Mouse (Mus musculus) liver, embryonic 13.5 days (tissue): ENCODE measurements around the gene Teddm3. TPM values are rescaled to one million over a fixed set of nuclear protein-coding genes. Genes with fewer than 3 reads are reported as not detected.
"Not testable (repeated sequence)": the region's sequence is repeated elsewhere in the genome, so short reads cannot be mapped to it uniquely, and the experiment has no call there.

ENCODE experiments used
- ATAC-seq: fragments of 200-750 bp; cut with Nextera tagmentation; 2 replicates; pipeline ENCODE4 v1.8.0; 2017; ENCODE audit warnings: low read depth, mild to moderate bottlenecking, moderate number of reproducible peaks, moderate library complexity
- DNase-seq: peaks from one replicate; pipeline ENCODE4 v3.0.0; 2022
- H3K27ac ChIP-seq: fragments of 300-500 bp; sonication (generic); 2 replicates; pipeline ENCODE4 v1.5.1; 2015; ENCODE audit warnings: moderate library complexity, mild to moderate bottlenecking, inconsistent platforms
- H3K27me3 ChIP-seq: fragments of 300-500 bp; sonication (generic); 2 replicates; pipeline ENCODE4 v1.6.1; 2015; ENCODE audit warnings: mild to moderate bottlenecking, inconsistent platforms
- H3K36me3 ChIP-seq: fragments of 300-500 bp; sonication (generic); 2 replicates; pipeline ENCODE4 v1.6.1; 2015; ENCODE audit warnings: mild to moderate bottlenecking, inconsistent platforms
- H3K4me1 ChIP-seq: fragments of 300-500 bp; sonication (generic); replicated peaks from 2 replicates; pipeline ENCODE4 v1.6.1; 2015; ENCODE audit warnings: inconsistent platforms
- H3K4me2 ChIP-seq: fragments of 300-500 bp; sonication (generic); 2 replicates; pipeline ENCODE4 v1.6.1; 2015; ENCODE audit warnings: inconsistent platforms, mild to moderate bottlenecking, moderate library complexity
- H3K4me3 ChIP-seq: fragments of 300-500 bp; sonication (generic); replicated peaks from 2 replicates; pipeline ENCODE4 v1.5.1; 2015; ENCODE audit warnings: mild to moderate bottlenecking, inconsistent platforms
- H3K9ac ChIP-seq: fragments of 300-500 bp; sonication (generic); 2 replicates; pipeline ENCODE4 v1.6.1; 2015; ENCODE audit warnings: mild to moderate bottlenecking, inconsistent platforms
- H3K9me3 ChIP-seq: fragments of 300-500 bp; sonication (generic); replicated peaks from 2 replicates; pipeline ENCODE4 v1.6.1; 2016; ENCODE audit warnings: inconsistent platforms
- WGBS: fragments of 180-500 bp; shearing (Covaris S2); methylation state at CpG from one replicate; pipeline ENCODE4 v1.1.7; 2015; ENCODE audit not compliant: insufficient replicate concordance; 5-methylcytosine and 5-hydroxymethylcytosine counted together
- polyA plus RNA-seq: library from polyadenylated mRNA; unstranded; fragments of >200 nt; fragmentation: Nextera tagmentation; extraction: Ambion mirVana; gene quantifications from 2 replicates; pipeline ENCODE4 v1.2.1, GENCODE M21; 2015

Gene Teddm3
- not detected in 2 replicates for polyA plus RNA-seq

- no CpG with 5 or more reads among the region's 2 CpGs for WGBS
- DNase-seq, H3K4me3 ChIP-seq: not testable (repeated sequence)
Observed at GRCm38 (mm10) chr16:21153900-21154299, at the start of gene Teddm3. Teddm3 (minus strand) TSS chr16:21154000.

DNA sequence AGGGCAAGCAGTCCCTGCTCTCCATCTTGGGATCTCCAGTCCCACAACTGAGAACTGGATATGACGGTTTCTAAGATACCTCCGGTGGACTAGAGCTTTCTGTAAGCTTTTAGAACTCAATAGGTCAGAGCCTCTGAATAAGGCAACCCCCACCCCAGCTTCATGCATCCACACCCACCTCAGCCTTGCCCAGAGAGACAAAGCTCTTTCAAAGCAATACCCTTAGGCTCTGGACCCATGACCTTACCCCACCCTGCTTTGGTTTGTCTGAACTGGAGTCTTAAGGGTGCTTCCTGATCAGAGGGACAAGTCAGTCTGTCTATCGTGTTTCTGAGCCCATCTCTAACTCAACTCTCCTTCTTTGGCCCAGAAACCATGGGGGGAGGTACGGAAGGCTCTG, 48.9 kb upstream of the Teddm3 start:
- Histone ChIP-seq H3K4me2 (no peak overlapping the region), H3K27me3 (peaks cover 65% of the 10 kb centered on the region)

More at GRCm38 (mm10) chr16:21153900-21154299, at the start of gene Teddm3:
- H3K27me3 ChIP-seq, H3K9ac ChIP-seq, H3K4me2 ChIP-seq, H3K27ac ChIP-seq, H3K36me3 ChIP-seq, H3K9me3 ChIP-seq, ATAC-seq, H3K4me1 ChIP-seq: not testable (repeated sequence)

GRCm38 (mm10) chr16:21199426-21199825, 45.6 kb upstream of the Teddm3 start:
- no peak overlapping the region for H3K27ac ChIP-seq
- H3K9me3 ChIP-seq = no peaks in the 10 kb centered on the region
- H3K4me3 ChIP-seq = no peak overlapping the region
- no peak overlapping the region for H3K9ac ChIP-seq
- ATAC-seq = no peak
- no peak for DNase-seq
- 57% methylated on average over 8 of the region's 8 CpGs for WGBS
- H3K27me3 ChIP-seq = peaks cover 38% of the 10 kb centered on the region
- no peaks in the 10 kb centered on the region for H3K36me3 ChIP-seq
- H3K4me1 ChIP-seq = peaks cover 4% of the 10 kb centered on the region; the same call in 1 of the 2 replicates
- no peak overlapping the region for H3K4me2 ChIP-seq

More for the DNA sequence above, 48.9 kb upstream of the Teddm3 start:
- ATAC-seq = no peak
- WGBS = 61% methylated on average over 4 of the region's 4 CpGs
- Histone ChIP-seq H3K27ac (no peak overlapping the region), H3K9ac (no peak overlapping the region), H3K9me3 (no peaks in the 10 kb centered on the region), H3K36me3 (no peaks in the 10 kb centered on the region), H3K4me1 (peaks cover 12% of the 10 kb centered on the region), H3K4me3 (no peak overlapping the region)
- no peak for DNase-seq

DNA sequence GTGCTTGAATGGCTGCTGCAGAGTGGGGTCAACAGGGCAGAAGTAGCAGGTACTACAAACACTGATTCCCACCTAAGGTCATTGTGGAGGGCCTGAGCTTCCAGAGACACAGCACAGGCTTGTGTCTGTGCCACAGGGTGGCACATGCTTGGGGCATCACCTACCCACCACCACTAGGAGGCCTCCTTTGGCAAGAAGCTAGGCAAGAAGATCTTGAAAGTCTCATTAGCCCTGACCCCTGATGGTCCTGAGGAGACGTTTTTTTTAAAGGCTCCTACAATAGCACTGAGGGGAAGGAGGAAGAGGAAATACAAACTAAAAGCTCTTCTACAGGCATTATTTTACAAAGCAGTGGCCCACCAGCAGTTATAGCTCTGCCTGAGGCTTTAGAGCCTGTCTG, 44.7 kb upstream of the Teddm3 start:
- no peak overlapping the region for H3K4me3 ChIP-seq
- H3K9ac ChIP-seq = no peak overlapping the region
- no peaks in the 10 kb centered on the region for H3K36me3 ChIP-seq
- DNase-seq = no peak
- no peaks in the 10 kb centered on the region for H3K4me1 ChIP-seq
- no peak overlapping the region for H3K27ac ChIP-seq
- 10% methylated on average over 1 of the region's 1 CpGs for WGBS
- no peaks in the 10 kb centered on the region for H3K9me3 ChIP-seq
- no peak overlapping the region for H3K4me2 ChIP-seq
- H3K27me3 ChIP-seq = peaks cover 29% of the 10 kb centered on the region
- ATAC-seq = no peak

GRCm38 (mm10) chr16:21198006-21198405, 44.2 kb upstream of the Teddm3 start:
- Histone ChIP-seq H3K4me3 (no peak overlapping the region), H3K27ac (no peak overlapping the region), H3K9ac (no peak overlapping the region), H3K4me1 (no peaks in the 10 kb centered on the region), H3K36me3 (no peaks in the 10 kb centered on the region), H3K9me3 (no peaks in the 10 kb centered on the region), H3K27me3 (peaks cover 25% of the 10 kb centered on the region), H3K4me2 (no peak overlapping the region)
- DNase-seq = no peak
- ATAC-seq = no peak
- WGBS = 63% methylated on average over 7 of the region's 7 CpGs

DNA sequence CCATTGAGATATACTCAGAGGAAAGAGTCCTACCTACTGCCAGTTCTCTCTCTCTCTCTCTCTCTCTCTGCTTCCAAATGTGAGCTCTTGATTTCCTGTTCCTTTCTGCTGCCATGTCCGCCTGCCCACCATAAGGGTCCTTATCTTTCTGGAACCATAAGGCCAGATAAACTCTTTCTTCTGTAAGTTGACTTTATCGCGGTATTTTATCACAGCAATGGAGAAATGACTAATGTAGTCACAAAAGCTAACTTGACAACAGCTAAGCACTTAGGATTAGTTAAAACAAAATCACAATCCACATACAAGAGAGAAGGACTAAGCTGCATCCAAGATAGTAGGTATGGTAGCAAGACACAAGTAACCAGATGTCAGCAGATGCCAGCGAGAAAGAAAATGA, 43.7 kb upstream of the Teddm3 start:
- Histone ChIP-seq H3K4me2 (no peak overlapping the region), H3K4me3 (no peak overlapping the region), H3K9ac (no peak overlapping the region), H3K4me1 (no peaks in the 10 kb centered on the region), H3K27ac (no peak overlapping the region), H3K36me3 (no peaks in the 10 kb centered on the region), H3K27me3 (peaks cover 21% of the 10 kb centered on the region), H3K9me3 (no peaks in the 10 kb centered on the region)
- 25% methylated on average over 4 of the region's 4 CpGs for WGBS
- DNase-seq (no peak), ATAC-seq (no peak)

GRCm38 (mm10) chr16:21196576-21196975, 42.8 kb upstream of the Teddm3 start:
- ATAC-seq (no peak), DNase-seq (no peak)
- Histone ChIP-seq H3K36me3 (no peaks in the 10 kb centered on the region), H3K4me3 (no peak overlapping the region), H3K27ac (no peak overlapping the region), H3K9me3 (no peaks in the 10 kb centered on the region), H3K4me2 (no peak overlapping the region), H3K9ac (no peak overlapping the region), H3K4me1 (no peaks in the 10 kb centered on the region), H3K27me3 (0 out of 2 replicates have a peak, but pooled peaks cover 15% of the 10 kb centered on the region)
- WGBS = 71% methylated on average over 3 of the region's 3 CpGs

DNA sequence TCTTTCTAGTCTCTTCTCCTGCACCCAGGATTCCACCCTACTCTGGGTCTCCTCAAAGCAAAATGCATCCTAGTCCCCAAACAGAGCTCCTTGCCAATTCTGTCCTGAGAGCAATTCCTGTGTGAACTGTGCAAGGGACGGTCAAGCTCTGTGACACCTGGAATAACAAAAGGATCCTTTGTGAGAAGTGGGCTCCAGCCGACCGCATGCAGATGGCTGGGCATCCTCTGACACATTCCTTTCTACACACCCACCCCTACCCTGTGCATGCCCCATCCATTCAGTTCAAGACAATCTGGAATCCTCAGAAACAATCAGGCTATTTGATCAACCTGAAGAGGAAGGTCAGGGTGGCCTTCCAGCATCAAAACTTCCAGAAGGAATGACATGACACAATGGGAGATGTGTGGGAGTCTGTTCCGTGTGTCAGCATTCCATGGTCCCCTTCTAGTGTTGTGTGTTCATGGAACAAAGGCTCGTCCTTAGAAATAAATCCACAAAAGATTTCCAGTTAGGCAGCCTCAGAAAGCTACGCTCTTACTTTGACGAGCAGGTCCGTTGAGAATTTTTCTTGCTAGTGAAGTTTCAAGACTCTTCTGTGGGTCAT, 41.6 kb upstream of the Teddm3 start:
- Histone ChIP-seq H3K9ac (no peak overlapping the region), H3K27me3 (0 out of 2 replicates have a peak, but pooled peaks cover 6% of the 10 kb centered on the region), H3K4me1 (no peaks in the 10 kb centered on the region), H3K27ac (no peak overlapping the region), H3K36me3 (no peaks in the 10 kb centered on the region), H3K9me3 (no peaks in the 10 kb centered on the region), H3K4me3 (no peak overlapping the region), H3K4me2 (no peak overlapping the region)
- no peak for DNase-seq
- WGBS = 61% methylated on average over 8 of the region's 8 CpGs
- ATAC-seq = no peak

GRCm38 (mm10) chr16:21194182-21194581, 40.4 kb upstream of the Teddm3 start:
- H3K4me3 ChIP-seq = no peak overlapping the region
- no peak overlapping the region for H3K4me2 ChIP-seq
- H3K4me1 ChIP-seq = no peaks in the 10 kb centered on the region
- H3K27me3 ChIP-seq = 0 out of 2 replicates have a peak, but pooled peaks cover 6% of the 10 kb centered on the region
- H3K9ac ChIP-seq = no peak overlapping the region
- no peak overlapping the region for H3K27ac ChIP-seq
- ATAC-seq (no peak), DNase-seq (no peak)
- no peaks in the 10 kb centered on the region for H3K36me3 ChIP-seq
- no peaks in the 10 kb centered on the region for H3K9me3 ChIP-seq
- WGBS = 63% methylated on average over 12 of the region's 12 CpGs

DNA sequence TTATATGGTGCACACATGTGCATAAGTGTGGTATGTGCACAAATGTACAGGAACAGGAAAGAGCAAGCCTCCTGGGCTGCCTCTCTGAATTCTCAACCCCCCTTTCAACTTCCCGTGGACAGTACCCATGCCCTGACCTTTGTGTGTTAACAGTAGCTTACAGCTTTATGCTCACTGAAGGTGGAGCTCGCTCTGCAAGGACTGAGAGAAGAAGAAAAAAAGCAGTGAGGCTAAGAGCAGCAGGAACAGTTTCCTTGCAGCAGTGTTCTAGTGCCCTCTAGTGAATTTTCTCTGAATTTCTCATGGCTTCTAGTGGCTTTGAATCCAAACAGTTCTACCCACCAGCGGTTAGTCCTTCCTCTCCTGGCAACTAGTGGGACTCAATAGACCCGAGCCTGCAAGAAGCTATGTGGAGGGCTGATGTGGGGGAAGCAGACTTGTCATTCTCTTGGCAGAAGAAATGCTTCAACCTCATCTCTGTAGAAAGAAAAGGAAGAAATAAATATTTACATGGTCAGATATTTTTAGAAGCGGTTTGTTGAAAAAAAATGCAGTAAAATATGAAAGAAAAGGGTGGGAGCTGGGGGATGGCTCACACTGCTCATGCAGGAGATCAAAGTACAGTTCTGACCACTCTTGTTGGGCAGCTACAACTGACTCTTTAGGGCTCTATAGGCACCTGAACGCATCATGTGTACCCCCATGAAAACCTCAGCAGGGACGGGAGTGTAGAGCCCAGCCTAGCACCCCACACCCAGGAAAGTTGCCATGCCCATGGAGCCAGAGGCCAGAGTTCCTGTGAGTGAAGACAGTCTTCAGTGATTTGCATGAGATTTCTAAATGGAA, 38.9 kb upstream of the Teddm3 start:
- Histone ChIP-seq H3K4me2 (no peak overlapping the region), H3K4me3 (no peak overlapping the region), H3K9ac (no peak overlapping the region), H3K9me3 (no peaks in the 10 kb centered on the region), H3K4me1 (no peaks in the 10 kb centered on the region), H3K36me3 (no peaks in the 10 kb centered on the region), H3K27me3 (0 out of 2 replicates have a peak, but pooled peaks cover 6% of the 10 kb centered on the region), H3K27ac (no peak overlapping the region)
- WGBS = 32% methylated on average over 7 of the region's 7 CpGs
- ATAC-seq = no peak
- DNase-seq = no peak

DNA sequence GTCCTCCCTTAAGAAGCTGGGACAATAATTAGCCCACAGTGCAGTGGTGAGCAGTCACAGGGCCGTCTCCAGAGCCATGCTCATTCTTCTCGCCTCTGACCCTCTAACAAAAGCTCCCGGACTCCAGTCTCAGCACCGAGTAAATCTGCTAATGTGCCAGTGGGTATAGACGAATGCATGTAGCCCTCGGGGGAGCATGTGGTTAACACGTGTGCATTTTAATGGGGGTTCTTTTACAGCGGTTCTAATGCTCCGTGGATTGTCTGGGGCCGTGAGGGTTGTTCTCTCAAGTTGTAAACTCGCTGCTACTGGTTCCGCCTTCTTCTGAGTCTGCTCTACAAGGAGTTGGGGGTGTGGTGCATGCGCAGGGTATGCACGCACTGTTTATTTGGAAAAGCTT, 37.8 kb upstream of the Teddm3 start:
- no peaks in the 10 kb centered on the region for H3K4me1 ChIP-seq
- 0 out of 2 replicates have a peak, but pooled peaks cover 6% of the 10 kb centered on the region for H3K27me3 ChIP-seq
- DNase-seq = no peak
- H3K9ac ChIP-seq = no peak overlapping the region
- H3K4me2 ChIP-seq = no peak overlapping the region
- no peaks in the 10 kb centered on the region for H3K9me3 ChIP-seq
- H3K36me3 ChIP-seq = no peaks in the 10 kb centered on the region
- H3K4me3 ChIP-seq = no peak overlapping the region
- WGBS = 64% methylated on average over 14 of the region's 14 CpGs
- ATAC-seq = no peak
- no peak overlapping the region for H3K27ac ChIP-seq
